Mouse (Mus musculus) A20 (cell line): ENCODE results near the gene Cdk6.
A peak's percentile ranks its signal among the peaks of the same experiment; 100 is the strongest.
"Not testable (repeated sequence)": the region's sequence is repeated elsewhere in the genome, so short reads cannot be mapped to it uniquely, and the experiment has no call there.

Experiments used
- DNase-seq: peaks from one replicate; pipeline ENCODE4 v3.0.0-alpha.2; 2011; ENCODE audit warnings: low read depth, low spot score

Cdk6 gene

GRCm38 (mm10) chr5:3344081-3344631, 2.9 kb downstream of the Cdk6 start:
- peak; percentile 95 for DNase-seq

- not testable (repeated sequence) for DNase-seq
Measured at GRCm38 (mm10) chr5:3345540-3345939, 4.3 kb downstream of the Cdk6 start.

GRCm38 (mm10) chr5:3349393-3349792, 8.1 kb downstream of the Cdk6 start:
- DNase-seq = not testable (repeated sequence)

- not testable (repeated sequence) for DNase-seq
Measured at GRCm38 (mm10) chr5:3351836-3352235, 10.6 kb downstream of the Cdk6 start.

GRCm38 (mm10) chr5:3352314-3352713, 11.0 kb downstream of the Cdk6 start:
- no peak for DNase-seq

GRCm38 (mm10) chr5:3352827-3353226, 11.5 kb downstream of the Cdk6 start:
- DNase-seq = no peak

GRCm38 (mm10) chr5:3354307-3354706, 13.0 kb downstream of the Cdk6 start:
- DNase-seq = no peak

- DNase-seq = no peak
Measured at GRCm38 (mm10) chr5:3355032-3355536, 13.8 kb downstream of the Cdk6 start.

- DNase-seq = peak; percentile 84
Measured at GRCm38 (mm10) chr5:3355560-3356260, 14.4 kb downstream of the Cdk6 start.

GRCm38 (mm10) chr5:3356261-3356778, 15.0 kb downstream of the Cdk6 start:
- DNase-seq = peak; percentile 78

GRCm38 (mm10) chr5:3357496-3357895, 16.2 kb downstream of the Cdk6 start:
- no peak for DNase-seq

GRCm38 (mm10) chr5:3358687-3359520, 17.6 kb downstream of the Cdk6 start:
- DNase-seq = peak; percentile 43

GRCm38 (mm10) chr5:3359914-3360313, 18.6 kb downstream of the Cdk6 start:
- no peak for DNase-seq

GRCm38 (mm10) chr5:3361252-3361651, 20.0 kb downstream of the Cdk6 start:
- no peak for DNase-seq

GRCm38 (mm10) chr5:3362111-3362510, 20.8 kb downstream of the Cdk6 start:
- DNase-seq = no peak

GRCm38 (mm10) chr5:3363036-3363983, 22.0 kb downstream of the Cdk6 start:
- no peak for DNase-seq

GRCm38 (mm10) chr5:3367045-3367444, 25.8 kb downstream of the Cdk6 start:
- no peak for DNase-seq

GRCm38 (mm10) chr5:3369317-3369716, 28.0 kb downstream of the Cdk6 start:
- no peak for DNase-seq

GRCm38 (mm10) chr5:3371212-3371611, 29.9 kb downstream of the Cdk6 start:
- no peak for DNase-seq

- DNase-seq = no peak
Measured at GRCm38 (mm10) chr5:3373170-3373569, 31.9 kb downstream of the Cdk6 start.

- no peak for DNase-seq
Measured at GRCm38 (mm10) chr5:3374763-3375162, 33.5 kb downstream of the Cdk6 start.
